Mouse (Mus musculus) forebrain, embryonic 16.5 days (tissue): ENCODE results near the gene Dhx8. TPM values are rescaled to one million over a fixed set of nuclear protein-coding genes. Genes with fewer than 3 reads are reported as not detected.
A peak's percentile ranks its signal among the peaks of the same experiment; 100 is the strongest.

Experiments used
- ATAC-seq: fragments of 200-750 bp; cut with Nextera tagmentation; 2 replicates; pipeline ENCODE4 v1.8.0; 2017; ENCODE audit warnings: mild to moderate bottlenecking, moderate library complexity
- H3K27ac ChIP-seq: fragments of 300-500 bp; sonication (generic); 2 replicates; pipeline ENCODE4 v1.5.1; 2014; ENCODE audit warnings: low read length, control low read depth
- H3K27me3 ChIP-seq: fragments of 300-500 bp; sonication (generic); replicated peaks from 2 replicates; pipeline ENCODE4 v1.6.1; 2014; ENCODE audit warnings: low read length; ENCODE audit not compliant: control insufficient read depth, insufficient read depth
- H3K36me3 ChIP-seq: fragments of 300-500 bp; sonication (generic); 2 replicates; pipeline ENCODE4 v1.6.1; 2014; ENCODE audit not compliant: control insufficient read depth, insufficient read depth
- H3K4me1 ChIP-seq: fragments of 300-500 bp; sonication (generic); replicated peaks from 2 replicates; pipeline ENCODE4 v1.6.1; 2014; ENCODE audit warnings: low read length; ENCODE audit not compliant: control insufficient read depth, insufficient read depth
- H3K4me2 ChIP-seq: fragments of 300-500 bp; sonication (generic); 2 replicates; pipeline ENCODE4 v1.6.1; 2014; ENCODE audit warnings: mild to moderate bottlenecking, low read length, control low read depth
- H3K4me3 ChIP-seq: fragments of 300-500 bp; sonication (generic); replicated peaks from 2 replicates; pipeline ENCODE4 v1.5.1; 2014; ENCODE audit warnings: mild to moderate bottlenecking, low read length, control low read depth
- H3K9ac ChIP-seq: fragments of 300-500 bp; sonication (generic); replicated peaks from 2 replicates; pipeline ENCODE4 v1.6.1; 2014; ENCODE audit warnings: low read depth, low read length, control low read depth
- H3K9me3 ChIP-seq: fragments of 300-500 bp; sonication (generic); 2 replicates; pipeline ENCODE4 v1.6.1; 2016; ENCODE audit warnings: low read length; ENCODE audit not compliant: control insufficient read depth
- WGBS: fragments of 180-500 bp; shearing (Covaris S2); extraction: QIAGEN DNeasy Blood & Tissue Kit; methylation state at CpG from one replicate; pipeline ENCODE4 v1.1.7; 2014; 5-methylcytosine and 5-hydroxymethylcytosine counted together
- polyA plus RNA-seq: library from polyadenylated mRNA; unstranded; fragments of >200 nt; fragmentation: Nextera tagmentation; extraction: Ambion mirVana; gene quantifications from 2 replicates; pipeline ENCODE4 v1.2.1, GENCODE M21; 2015

Gene Dhx8
- polyA plus RNA-seq, 1 experiment from 2014 or later: 41.9 TPM

GRCm38 (mm10) chr11:101784488-101785142 is 51.9 kb downstream of the Dhx8 start:
- Histone ChIP-seq H3K4me2 (peak overlapping the region; percentile 96), H3K4me1 (peaks cover 17% of the 10 kb centered on the region), H3K4me3 (peak overlapping the region; percentile 60), H3K27me3 (peaks cover 52% of the 10 kb centered on the region), H3K9me3 (no peaks in the 10 kb centered on the region), H3K36me3 (no peaks in the 10 kb centered on the region), H3K9ac (peak overlapping the region; percentile 60), H3K27ac (no peak overlapping the region)
- peak; percentile 64 for ATAC-seq
- WGBS: under 1% methylated on average over 58 of the region's 67 CpGs

- Histone ChIP-seq H3K4me1 (peaks cover 17% of the 10 kb centered on the region), H3K27me3 (peaks cover 52% of the 10 kb centered on the region), H3K36me3 (no peaks in the 10 kb centered on the region), H3K9me3 (no peaks in the 10 kb centered on the region), H3K9ac (peak within 1 kb of the TSS; percentile 60), H3K27ac (no peak within 1 kb of the TSS), H3K4me3 (peak within 1 kb of the TSS; percentile 60), H3K4me2 (peak within 1 kb of the TSS; percentile 96)
- peak; percentile 97 for ATAC-seq
- WGBS: under 1% methylated on average over 35 of the region's 35 CpGs
Measured at GRCm38 (mm10) chr11:101785143-101785851, 52.6 kb downstream of the Dhx8 start, which contains the start of gene Etv4. Etv4 (minus strand) TSS chr11:101785371.

- no peak for ATAC-seq
- peaks cover 23% of the 10 kb centered on the region for H3K4me1 ChIP-seq
- H3K4me2 ChIP-seq: peak overlapping the region; percentile 56
- peak overlapping the region; percentile 60 for H3K4me3 ChIP-seq
- H3K36me3 ChIP-seq: no peaks in the 10 kb centered on the region
- no peak overlapping the region for H3K27ac ChIP-seq
- H3K9me3 ChIP-seq: no peaks in the 10 kb centered on the region
- H3K27me3 ChIP-seq: peaks cover 48% of the 10 kb centered on the region
- 8% methylated on average over 7 of the region's 7 CpGs for WGBS
- no peak overlapping the region for H3K9ac ChIP-seq
Measured at GRCm38 (mm10) chr11:101785852-101786205, 53.1 kb downstream of the Dhx8 start.

- Histone ChIP-seq H3K4me3 (no peak overlapping the region), H3K4me2 (no peak overlapping the region), H3K36me3 (no peaks in the 10 kb centered on the region), H3K27ac (no peak overlapping the region), H3K9me3 (no peaks in the 10 kb centered on the region), H3K9ac (no peak overlapping the region), H3K4me1 (peaks cover 30% of the 10 kb centered on the region), H3K27me3 (peaks cover 47% of the 10 kb centered on the region)
- ATAC-seq: no peak
- 62% methylated on average over 7 of the region's 7 CpGs for WGBS
Measured at GRCm38 (mm10) chr11:101786651-101787050, 53.9 kb downstream of the Dhx8 start.

- ATAC-seq: no peak
- 77% methylated on average over 1 of the region's 1 CpGs for WGBS
- Histone ChIP-seq H3K4me1 (peaks cover 30% of the 10 kb centered on the region), H3K9me3 (no peaks in the 10 kb centered on the region), H3K27me3 (peaks cover 40% of the 10 kb centered on the region), H3K9ac (no peak overlapping the region), H3K4me2 (no peak overlapping the region), H3K4me3 (no peak overlapping the region), H3K36me3 (no peaks in the 10 kb centered on the region), H3K27ac (no peak overlapping the region)
Measured at GRCm38 (mm10) chr11:101787432-101787831, 54.7 kb downstream of the Dhx8 start.

GRCm38 (mm10) chr11:101790811-101791526 is 58.2 kb downstream of the Dhx8 start:
- H3K9me3 ChIP-seq: no peaks in the 10 kb centered on the region
- no peaks in the 10 kb centered on the region for H3K36me3 ChIP-seq
- ATAC-seq: no peak
- peaks cover 12% of the 10 kb centered on the region for H3K4me1 ChIP-seq
- H3K4me3 ChIP-seq: no peak overlapping the region
- peaks cover 23% of the 10 kb centered on the region for H3K27me3 ChIP-seq
- no peak overlapping the region for H3K9ac ChIP-seq
- H3K4me2 ChIP-seq: peak overlapping the region; percentile 3; the same call in 1 of the 2 replicates
- H3K27ac ChIP-seq: no peak overlapping the region
- WGBS: 23% methylated on average over 19 of the region's 19 CpGs

- H3K27me3 ChIP-seq: 0 out of 2 replicates have a peak, but pooled peaks cover 1% of the 10 kb centered on the region
- H3K4me3 ChIP-seq: no peak overlapping the region
- WGBS: 89% methylated on average over 2 of the region's 2 CpGs
- no peak overlapping the region for H3K9ac ChIP-seq
- H3K36me3 ChIP-seq: no peaks in the 10 kb centered on the region
- ATAC-seq: no peak
- H3K4me2 ChIP-seq: no peak overlapping the region
- no peaks in the 10 kb centered on the region for H3K4me1 ChIP-seq
- no peak overlapping the region for H3K27ac ChIP-seq
- H3K9me3 ChIP-seq: no peaks in the 10 kb centered on the region
Measured at GRCm38 (mm10) chr11:101797355-101797754, 64.6 kb downstream of the Dhx8 start.

GRCm38 (mm10) chr11:101798083-101798482 is 65.4 kb downstream of the Dhx8 start:
- WGBS: 36% methylated on average over 8 of the region's 8 CpGs
- H3K4me1 ChIP-seq: no peaks in the 10 kb centered on the region
- H3K4me3 ChIP-seq: no peak overlapping the region
- H3K4me2 ChIP-seq: no peak overlapping the region
- H3K36me3 ChIP-seq: no peaks in the 10 kb centered on the region
- H3K27ac ChIP-seq: no peak overlapping the region
- H3K9me3 ChIP-seq: no peaks in the 10 kb centered on the region
- no peak for ATAC-seq
- no peak overlapping the region for H3K9ac ChIP-seq
- 0 out of 2 replicates have a peak, but pooled peaks cover 2% of the 10 kb centered on the region for H3K27me3 ChIP-seq

GRCm38 (mm10) chr11:101801386-101801785 is 68.7 kb downstream of the Dhx8 start:
- Histone ChIP-seq H3K4me2 (no peak overlapping the region), H3K4me1 (no peaks in the 10 kb centered on the region), H3K36me3 (no peaks in the 10 kb centered on the region), H3K9me3 (no peaks in the 10 kb centered on the region), H3K9ac (no peak overlapping the region), H3K4me3 (no peak overlapping the region), H3K27me3 (0 out of 2 replicates have a peak, but pooled peaks cover 2% of the 10 kb centered on the region), H3K27ac (no peak overlapping the region)
- WGBS: 4% methylated on average over 5 of the region's 5 CpGs
- no peak for ATAC-seq
